Mouse (Mus musculus) splenic B cell, adult 2 months (primary cell): ENCODE measurements around the gene Bora.
"Not testable (repeated sequence)": the region's sequence is repeated elsewhere in the genome, so short reads cannot be mapped to it uniquely, and the experiment has no call there.

Experiments
- DNase-seq: peaks from one replicate; pipeline ENCODE4 v3.0.0-alpha.2; 2011; ENCODE audit warnings: low read depth, low spot score
- H3K27me3 ChIP-seq: 2 replicates; pipeline ENCODE4 v1.6.1; 2012; ENCODE audit warnings: mild to moderate bottlenecking, low read length, moderate library complexity, mixed read lengths; ENCODE audit not compliant: control insufficient read depth, poor library complexity, insufficient read depth, severe bottlenecking
- H3K36me3 ChIP-seq: 2 replicates; pipeline ENCODE4 v1.6.1; 2012; ENCODE audit warnings: mild to moderate bottlenecking, low read length, moderate library complexity, mixed read lengths; ENCODE audit not compliant: control insufficient read depth, poor library complexity, insufficient read depth, severe bottlenecking

Gene Bora

DNA sequence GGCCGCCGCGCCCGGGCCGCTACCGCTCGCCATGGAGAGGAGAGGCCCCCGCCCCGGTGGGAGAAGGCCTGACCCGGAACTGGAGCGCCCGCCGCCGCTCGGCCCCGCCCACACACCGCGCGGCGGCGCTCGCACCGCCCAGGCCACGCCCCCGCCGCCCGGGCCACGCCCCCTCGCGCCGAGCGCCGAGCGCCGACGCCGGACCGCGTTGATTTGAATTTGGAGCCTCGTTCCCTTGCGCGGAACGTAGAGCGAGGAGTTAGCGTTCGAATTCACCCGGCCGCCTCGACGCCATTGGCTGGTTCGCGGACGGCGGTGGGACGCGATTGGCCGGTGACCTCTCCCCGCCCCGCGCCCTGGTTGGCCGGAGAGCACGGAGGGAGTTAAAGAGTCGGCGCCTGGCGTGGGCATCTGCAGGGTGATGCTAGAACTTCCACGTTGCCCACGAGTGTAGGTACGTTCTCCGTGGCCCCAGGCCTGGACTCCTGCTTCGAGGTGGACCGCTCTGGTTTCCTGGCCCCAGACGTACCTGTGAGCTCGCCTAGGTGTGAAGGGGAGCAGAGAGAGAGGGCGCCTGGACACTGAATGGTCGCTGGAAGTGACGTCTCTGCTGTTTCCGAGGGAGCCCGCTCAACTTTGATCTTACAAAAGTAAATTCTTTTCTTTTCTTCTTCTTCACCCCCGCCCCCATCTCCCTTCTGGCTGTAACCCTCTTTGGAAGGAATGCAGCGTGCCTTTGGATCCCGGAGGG, at the start of gene Bora, which contains the start of gene Mzt1:
Gene Bora, plus strand, starts transcription at position 192 of the 751 bp plus-strand sequence.
Gene Mzt1, minus strand, starts transcription at position 104 of the 751 bp plus-strand sequence.
- Histone ChIP-seq H3K36me3 (no peaks in the 10 kb centered on the region; the same call in 1 of the 2 replicates), H3K27me3 (no peaks in the 10 kb centered on the region)
- peak; percentile 96 for DNase-seq

DNA sequence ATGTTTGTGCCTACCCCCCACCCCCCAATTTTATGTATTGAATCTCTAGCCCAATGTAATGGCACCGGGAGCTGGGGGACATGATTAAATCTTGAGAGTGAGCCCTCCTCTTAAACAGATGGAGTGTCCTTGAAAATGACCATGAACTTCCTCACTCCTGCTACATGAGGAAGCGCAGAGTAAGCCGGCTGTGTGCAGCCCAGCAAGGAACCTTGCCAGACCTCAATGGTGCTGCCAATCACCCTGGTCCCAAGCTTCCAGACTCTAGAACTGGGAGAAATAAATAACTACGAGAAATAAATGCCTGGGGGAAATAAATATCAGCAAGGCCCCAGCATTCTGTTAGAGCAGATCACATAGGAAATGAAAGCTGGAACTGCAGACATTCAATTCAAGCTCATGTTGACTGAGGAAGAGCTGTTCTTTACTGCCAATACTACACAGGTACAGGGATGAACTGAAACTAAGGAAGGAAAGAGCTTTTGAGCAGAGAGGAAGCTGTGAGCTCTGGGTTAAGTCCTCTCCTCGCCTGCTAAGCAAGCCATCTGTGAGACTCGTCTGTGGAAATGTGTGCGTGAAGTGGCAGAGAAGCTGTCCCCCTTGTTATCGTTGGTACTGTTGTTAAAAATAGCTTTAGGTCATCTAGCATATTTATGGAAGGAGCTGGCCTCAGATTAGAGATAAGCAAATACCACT, 35.6 kb upstream of the Bora start:
- H3K36me3 ChIP-seq: no peaks in the 10 kb centered on the region
- no peaks in the 10 kb centered on the region for H3K27me3 ChIP-seq
- no peak for DNase-seq

DNA sequence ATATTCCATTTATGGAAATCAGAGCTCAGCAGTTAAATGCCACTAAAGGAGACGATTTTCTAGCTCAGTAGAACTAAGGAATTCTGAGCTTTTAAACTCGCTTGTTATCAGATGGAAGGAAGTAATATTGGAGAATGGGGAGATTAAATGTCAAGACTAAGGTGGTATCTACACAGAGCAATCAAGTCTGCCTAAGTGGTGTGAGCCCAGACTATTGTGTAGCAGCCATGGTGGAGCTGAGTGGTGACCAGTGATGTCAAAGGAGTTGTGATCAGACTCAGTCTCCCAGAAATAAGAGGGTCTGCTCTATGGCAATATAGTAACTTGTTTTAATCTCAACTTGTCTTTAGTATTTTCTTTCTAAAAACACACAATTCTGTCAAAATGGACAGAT, 35.1 kb upstream of the Bora start:
- DNase-seq: no peak
- no peaks in the 10 kb centered on the region for H3K27me3 ChIP-seq
- H3K36me3 ChIP-seq: no peaks in the 10 kb centered on the region

DNA sequence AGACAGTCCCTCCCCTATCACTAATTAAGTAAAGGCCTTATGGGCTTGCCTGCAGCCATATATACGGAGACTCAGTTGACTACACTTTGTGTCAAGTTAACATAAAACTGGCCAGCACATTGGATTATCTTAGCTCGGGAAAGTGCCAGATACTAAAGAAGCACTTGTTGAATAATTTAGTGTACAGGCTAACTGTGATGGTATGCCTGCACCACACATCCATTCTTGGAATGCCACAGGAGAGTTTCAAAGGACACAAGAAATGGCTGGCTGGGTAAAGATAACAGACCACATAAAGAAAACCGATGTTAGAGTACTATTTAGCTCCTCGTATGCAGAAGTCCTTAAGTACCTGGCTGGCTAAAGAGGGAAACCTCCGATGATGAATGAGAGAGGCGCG, 27.3 kb upstream of the Bora start:
- Histone ChIP-seq H3K36me3 (no peaks in the 10 kb centered on the region), H3K27me3 (no peaks in the 10 kb centered on the region)
- DNase-seq: no peak

DNA sequence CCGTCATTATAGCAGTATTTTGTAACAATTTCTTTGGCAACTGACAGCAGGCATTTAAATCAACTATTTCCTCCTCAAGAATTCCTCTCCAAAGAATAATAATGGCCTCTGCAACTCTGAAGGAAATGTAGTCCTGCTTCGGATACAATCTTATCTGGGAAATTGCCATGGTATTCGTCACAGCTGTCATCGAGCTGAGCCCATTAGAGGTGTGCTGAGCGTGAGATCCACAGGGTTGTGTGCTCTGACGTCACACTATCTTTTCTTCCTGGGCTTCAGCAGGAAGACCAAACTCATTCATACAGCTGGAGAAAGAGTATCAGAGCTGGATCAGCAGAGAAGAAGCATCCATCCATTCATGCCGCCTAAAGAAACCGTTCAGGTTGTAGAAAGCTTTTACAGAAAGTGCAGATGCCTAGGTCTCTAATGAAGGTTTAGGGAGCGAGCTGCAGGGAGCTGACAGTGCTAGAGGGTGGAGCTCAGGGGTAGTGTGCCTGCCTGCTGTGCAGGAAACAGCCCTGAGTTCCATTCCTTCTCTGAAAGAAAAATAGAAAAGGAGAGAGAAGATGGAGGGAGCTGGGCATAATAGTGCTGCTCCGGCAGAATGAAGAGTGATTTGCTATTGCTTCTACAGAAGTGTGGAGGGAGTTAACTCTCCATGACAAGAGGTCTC, 26.8 kb upstream of the Bora start:
- no peaks in the 10 kb centered on the region for H3K36me3 ChIP-seq
- H3K27me3 ChIP-seq: no peaks in the 10 kb centered on the region
- DNase-seq: no peak

DNA sequence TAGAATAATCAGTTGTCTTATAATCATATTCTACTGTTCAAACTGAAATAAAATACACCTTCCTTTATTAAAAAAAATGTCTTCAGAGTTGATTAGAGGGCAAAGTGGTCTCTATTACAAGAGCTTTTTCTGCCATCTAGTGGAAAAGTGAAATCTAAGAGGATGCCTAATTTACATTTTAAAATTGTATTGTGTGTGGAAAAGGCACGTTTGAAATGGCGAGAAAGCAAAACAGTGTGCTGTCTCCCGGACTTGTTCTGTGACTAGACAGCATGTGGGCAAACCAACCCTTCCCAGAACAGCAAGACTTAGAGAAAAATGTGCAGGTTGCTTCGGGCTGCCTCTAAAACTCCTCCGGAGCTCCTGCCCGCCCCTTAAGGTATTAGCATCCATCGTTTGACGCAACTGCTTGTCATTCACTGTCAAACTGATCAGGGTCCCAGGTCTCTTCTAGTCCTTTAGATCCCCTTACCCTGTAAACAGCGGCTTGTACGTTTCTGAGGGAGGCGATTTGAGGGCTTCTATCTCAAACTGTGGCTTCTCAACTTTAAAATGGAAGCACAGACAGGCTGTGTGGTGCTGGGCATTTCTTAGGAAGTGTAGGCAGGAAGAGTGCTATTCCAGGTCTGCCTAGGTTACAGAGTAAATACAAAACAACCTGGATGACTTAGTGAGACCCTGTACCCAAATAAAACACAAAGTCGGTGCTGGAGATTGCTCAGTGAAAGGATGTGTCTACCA, 23.5 kb upstream of the Bora start:
- DNase-seq: no peak
- H3K27me3 ChIP-seq: no peaks in the 10 kb centered on the region
- no peaks in the 10 kb centered on the region for H3K36me3 ChIP-seq

DNA sequence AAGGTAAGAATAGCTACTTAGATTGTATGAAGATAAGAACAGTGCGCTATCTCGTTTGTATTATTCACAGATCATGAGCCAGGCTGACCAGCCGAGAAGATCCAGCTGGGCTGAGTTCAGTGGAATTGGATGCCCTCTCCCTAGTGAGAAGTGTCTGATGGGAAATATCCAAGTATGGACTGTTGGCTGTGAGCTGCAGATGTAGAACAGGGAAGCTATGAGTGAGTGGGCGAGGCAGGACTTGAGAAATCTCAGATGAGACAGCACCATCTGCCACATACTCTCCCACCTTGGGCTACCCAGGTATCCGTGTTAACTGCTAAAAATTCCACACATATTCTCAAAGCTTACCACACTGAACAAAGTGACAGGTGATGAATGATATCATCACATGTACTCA, 16.0 kb upstream of the Bora start:
- Histone ChIP-seq H3K27me3 (no peaks in the 10 kb centered on the region), H3K36me3 (peaks cover 4% of the 10 kb centered on the region; the same call in 1 of the 2 replicates)
- DNase-seq: no peak

DNA sequence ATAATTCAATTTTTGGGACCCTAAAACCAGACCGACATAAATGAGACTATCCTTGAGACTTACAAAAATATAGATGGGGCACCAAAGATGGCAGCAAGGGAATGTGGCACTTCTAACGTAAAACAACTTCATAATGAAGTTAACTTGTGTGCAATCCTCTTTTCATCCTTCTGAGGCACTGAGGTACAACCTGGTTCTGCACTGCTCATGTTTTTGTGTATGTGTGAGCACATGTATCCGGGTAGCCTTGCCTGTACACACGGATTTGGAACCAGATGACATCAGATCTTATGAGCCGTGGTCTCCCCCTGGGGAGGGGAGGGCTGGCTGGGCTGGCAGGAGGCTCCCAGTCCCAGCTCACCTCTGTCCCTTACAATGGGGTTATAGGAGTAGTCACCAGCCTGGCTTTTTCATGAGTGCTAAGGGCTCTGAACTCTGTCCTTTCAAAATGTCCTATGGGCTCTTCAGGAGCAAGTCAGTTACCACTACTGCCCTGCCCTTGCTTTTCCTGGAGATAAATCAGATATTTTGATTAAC, 14.6 kb upstream of the Bora start:
- Histone ChIP-seq H3K27me3 (no peaks in the 10 kb centered on the region), H3K36me3 (peaks cover 4% of the 10 kb centered on the region; the same call in 1 of the 2 replicates)
- DNase-seq: no peak

DNA sequence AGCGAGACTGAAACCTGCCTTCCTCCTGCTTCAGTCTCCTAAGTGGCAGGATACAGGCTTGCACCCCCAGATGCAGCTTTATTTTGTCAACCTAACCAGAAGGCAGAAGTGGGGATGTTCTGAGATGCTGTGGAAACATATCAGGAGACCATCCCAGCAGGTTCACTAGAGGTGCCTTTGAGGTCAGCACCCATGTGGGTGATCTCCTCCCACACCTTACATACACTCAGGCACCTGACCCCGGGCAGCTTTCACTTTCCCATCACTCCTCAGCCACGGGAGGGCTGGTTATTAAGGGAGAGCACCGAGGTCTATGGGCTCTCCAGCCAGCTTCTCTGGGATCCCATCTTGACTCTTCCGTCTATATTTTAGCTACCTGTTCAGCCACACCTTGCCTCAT, 13.4 kb upstream of the Bora start:
- DNase-seq: no peak
- peaks cover 4% of the 10 kb centered on the region; the same call in 1 of the 2 replicates for H3K36me3 ChIP-seq
- H3K27me3 ChIP-seq: no peaks in the 10 kb centered on the region

DNA sequence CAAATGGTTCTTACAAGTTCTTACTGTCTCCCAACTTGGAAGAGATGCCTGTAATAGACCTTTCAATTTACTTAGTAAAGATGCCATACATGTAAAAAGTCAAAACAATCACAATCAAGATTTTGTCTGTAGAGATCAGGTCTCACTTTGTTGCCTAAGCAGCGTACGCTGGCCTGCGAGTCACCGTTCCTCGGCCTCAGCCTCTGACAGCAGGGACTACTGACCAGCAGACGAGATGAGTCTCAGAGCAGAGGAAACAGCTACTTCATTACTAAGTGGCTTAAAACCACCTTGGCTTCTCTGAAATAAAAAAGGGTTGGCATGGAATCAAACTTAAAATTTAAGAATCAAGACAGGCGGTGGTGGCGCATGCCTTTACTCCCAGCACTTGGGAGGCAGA, 11.2 kb upstream of the Bora start:
- H3K27me3 ChIP-seq, H3K36me3 ChIP-seq, DNase-seq: not testable (repeated sequence)

DNA sequence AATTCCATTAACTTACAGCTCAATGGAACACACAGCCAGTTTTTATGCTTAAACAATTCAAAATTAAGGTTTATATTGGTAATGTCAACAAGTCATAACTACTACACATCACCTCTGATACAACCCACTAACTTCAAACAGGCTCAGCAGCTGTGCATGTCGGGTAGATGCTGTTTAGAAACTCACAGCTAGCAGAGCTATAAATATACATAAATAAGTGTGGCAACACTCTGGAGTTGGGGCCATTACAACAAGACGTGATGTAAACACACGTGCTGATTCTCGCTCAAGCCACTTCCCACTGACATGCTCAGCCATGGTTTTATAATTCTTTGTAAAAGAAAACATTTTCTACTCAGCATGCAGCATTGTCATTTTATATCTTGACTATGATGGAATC, 10.0 kb upstream of the Bora start:
- H3K36me3 ChIP-seq: peaks cover 6% of the 10 kb centered on the region; the same call in 1 of the 2 replicates
- no peaks in the 10 kb centered on the region for H3K27me3 ChIP-seq
- DNase-seq: no peak

DNA sequence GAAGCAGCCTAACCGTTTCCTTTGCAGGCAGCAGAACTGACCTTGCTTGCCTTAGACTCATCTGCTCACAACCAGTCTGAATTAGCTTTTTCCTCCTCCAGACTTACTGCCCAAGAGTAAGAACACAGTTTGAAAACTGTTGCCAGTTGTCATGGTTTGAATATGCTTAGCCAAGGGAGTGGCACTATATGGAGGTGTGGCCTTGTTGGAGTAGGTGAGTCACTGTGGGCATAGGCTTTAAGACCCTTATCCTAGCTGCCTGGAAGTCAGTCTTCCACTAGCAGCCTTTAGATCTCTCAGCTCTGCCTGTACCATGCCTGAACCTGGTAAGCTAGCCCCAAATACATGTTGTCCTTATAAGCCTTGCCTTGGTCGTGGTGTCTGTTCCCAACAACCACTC, 8.3 kb upstream of the Bora start:
- no peaks in the 10 kb centered on the region for H3K27me3 ChIP-seq
- H3K36me3 ChIP-seq: peaks cover 6% of the 10 kb centered on the region; the same call in 1 of the 2 replicates
- no peak for DNase-seq

DNA sequence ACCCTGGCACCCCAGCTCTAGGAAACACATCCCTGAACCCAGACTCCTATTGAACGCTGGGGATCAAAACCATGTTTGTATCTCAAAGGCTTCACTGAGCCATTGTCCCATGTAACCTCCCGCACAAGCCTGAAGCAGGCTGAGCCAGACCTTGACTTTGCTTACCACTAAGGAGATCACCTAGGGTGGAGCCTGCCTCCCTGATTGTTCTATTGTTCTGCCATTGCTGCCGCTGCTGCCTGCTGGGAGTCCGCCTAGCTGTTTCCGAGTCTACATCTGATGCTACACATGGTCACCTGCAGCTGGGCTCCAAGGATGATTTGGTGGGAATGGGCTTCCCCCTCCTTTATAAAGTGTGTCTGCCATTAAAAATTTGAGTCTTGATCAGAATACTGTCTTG, 6.7 kb upstream of the Bora start:
- H3K36me3 ChIP-seq, DNase-seq, H3K27me3 ChIP-seq: not testable (repeated sequence)

DNA sequence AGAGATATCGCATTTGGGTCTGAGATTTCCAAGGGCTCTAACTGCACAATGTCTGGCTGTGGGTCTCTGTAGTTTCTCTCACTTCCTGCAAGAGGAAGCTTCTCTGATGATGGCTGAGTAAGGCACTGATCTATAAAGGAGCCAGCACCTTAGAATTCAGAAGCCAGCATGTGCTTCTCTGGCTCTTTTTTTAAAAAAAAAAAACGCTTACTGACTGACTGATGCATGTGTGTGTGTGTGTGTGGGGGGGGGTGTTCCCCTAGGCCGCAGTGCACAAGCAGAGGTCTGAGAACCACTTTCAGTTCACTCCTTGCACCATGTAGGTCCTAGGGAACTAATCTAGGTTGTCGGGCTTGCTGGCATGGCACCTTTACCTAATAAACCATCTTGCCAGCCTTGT, 4.6 kb upstream of the Bora start:
- Histone ChIP-seq H3K27me3 (no peaks in the 10 kb centered on the region), H3K36me3 (peaks cover 2% of the 10 kb centered on the region; the same call in 1 of the 2 replicates)
- peak; percentile 8 for DNase-seq
